Mouse (Mus musculus) thymus, postnatal 4 days (tissue): ENCODE data around the gene Nab2.
A peak's percentile ranks its signal among the peaks of the same experiment; 100 is the strongest.

Experiments
- DNase-seq: peaks from one replicate; pipeline ENCODE4 v3.0.0; 2021

Nab2 gene

GRCm38 (mm10) chr10:127668093-127669050, at the start of gene Nab2:
Gene Nab2 (minus strand): TSS chr10:127668568.
- peak; percentile 86 for DNase-seq

- no peak for DNase-seq
Measured at GRCm38 (mm10) chr10:127712736-127713135, 44.4 kb upstream of the Nab2 start.

GRCm38 (mm10) chr10:127710331-127710730, 42.0 kb upstream of the Nab2 start:
- no peak for DNase-seq

GRCm38 (mm10) chr10:127708850-127709370, 40.5 kb upstream of the Nab2 start:
- no peak for DNase-seq

- DNase-seq, result no peak
Measured at GRCm38 (mm10) chr10:127707721-127708120, 39.4 kb upstream of the Nab2 start.

GRCm38 (mm10) chr10:127705783-127706182, 37.4 kb upstream of the Nab2 start:
- no peak for DNase-seq

- DNase-seq, result no peak
Measured at GRCm38 (mm10) chr10:127704766-127705220, 36.4 kb upstream of the Nab2 start, which contains the start of gene Myo1a. Gene Myo1a (plus strand): TSS chr10:127705170.

GRCm38 (mm10) chr10:127704293-127704692, 35.9 kb upstream of the Nab2 start:
- no peak for DNase-seq

GRCm38 (mm10) chr10:127703299-127703698, 34.9 kb upstream of the Nab2 start:
- DNase-seq, result no peak

GRCm38 (mm10) chr10:127698966-127699365, 30.6 kb upstream of the Nab2 start:
- no peak for DNase-seq

GRCm38 (mm10) chr10:127695775-127696174, 27.4 kb upstream of the Nab2 start:
- no peak for DNase-seq

GRCm38 (mm10) chr10:127694636-127695035, 26.3 kb upstream of the Nab2 start:
- no peak for DNase-seq

- no peak for DNase-seq
Measured at GRCm38 (mm10) chr10:127691053-127691452, 22.7 kb upstream of the Nab2 start.

- DNase-seq, result no peak
Measured at GRCm38 (mm10) chr10:127682886-127683285, 14.5 kb upstream of the Nab2 start.

- no peak for DNase-seq
Measured at GRCm38 (mm10) chr10:127679881-127680280, 11.5 kb upstream of the Nab2 start.

GRCm38 (mm10) chr10:127679208-127679607, 10.8 kb upstream of the Nab2 start:
- DNase-seq, result no peak

- DNase-seq, result peak; percentile 82
Measured at GRCm38 (mm10) chr10:127677591-127678336, 9.4 kb upstream of the Nab2 start.

- DNase-seq, result peak; percentile 93
Measured at GRCm38 (mm10) chr10:127676691-127677548, 8.6 kb upstream of the Nab2 start.

GRCm38 (mm10) chr10:127675859-127676398, 7.6 kb upstream of the Nab2 start:
- DNase-seq, result no peak

- DNase-seq, result peak; percentile 77
Measured at GRCm38 (mm10) chr10:127674794-127675522, 6.6 kb upstream of the Nab2 start.

- no peak for DNase-seq
Measured at GRCm38 (mm10) chr10:127674046-127674655, 5.8 kb upstream of the Nab2 start.
